Mouse (Mus musculus): Measurements from ENCODE around the gene Il21. TPM values are rescaled to one million over a fixed set of nuclear protein-coding genes. Genes with fewer than 3 reads are reported as not detected.

Gene Il21
- total RNA-seq, 2 experiments from 2014 or later = not detected

- intact Hi-C loops (cut with DNase I) = loop anchor here (10.0 kb wide), 2 partner anchors 227 to 337 kb away; partner anchors contain the start of gene 4932438A13Rik
- DNase-seq = no peak
These were observed 31.1 kb downstream of the Il21 start for GRCm38 (mm10) chr3:37201122-37201916.

- DNase-seq = no peak
- intact Hi-C loops (cut with DNase I) = loop anchor here (5.0 kb wide), 1 partner anchor 561 kb away; no protein-coding TSS in a partner anchor
These were observed 34.1 kb downstream of the Il21 start for GRCm38 (mm10) chr3:37198302-37198701.

- no peak for DNase-seq
- intact Hi-C loops (cut with DNase I) = no loop called here
These were observed 40.5 kb downstream of the Il21 start for GRCm38 (mm10) chr3:37191953-37192352.

- intact Hi-C loops (cut with DNase I) = no loop called here
- DNase-seq = no peak
These were observed 46.9 kb downstream of the Il21 start for GRCm38 (mm10) chr3:37185534-37185933.

- intact Hi-C loops (cut with DNase I) = no loop called here
- peak; percentile 13 to 28 for DNase-seq
These were observed 49.8 kb downstream of the Il21 start for GRCm38 (mm10) chr3:37182415-37183269.

GRCm38 (mm10) chr3:37181041-37181440 lies 51.4 kb downstream of the Il21 start:
- no peak for DNase-seq
- intact Hi-C loops (cut with DNase I) = no loop called here

- DNase-seq = no peak
- intact Hi-C loops (cut with DNase I) = no loop called here
These were observed 52.2 kb downstream of the Il21 start for GRCm38 (mm10) chr3:37180039-37180743.

GRCm38 (mm10) chr3:37179472-37179871 lies 53.0 kb downstream of the Il21 start:
- intact Hi-C loops (cut with DNase I) = no loop called here
- no peak for DNase-seq

- DNase-seq = no peak
These were observed 57.5 kb downstream of the Il21 start for GRCm38 (mm10) chr3:37174711-37175572.

GRCm38 (mm10) chr3:37173285-37173684 lies 59.2 kb downstream of the Il21 start:
- intact Hi-C loops (cut with DNase I) = no loop called here
- no peak for DNase-seq

More at GRCm38 (mm10) chr3:37174711-37175572, 57.5 kb downstream of the Il21 start:
- intact Hi-C loops (cut with DNase I) = no loop called here

Small RNA genes lying within 50 kb of the gene (microRNA-seq; reads per million reads assigned to microRNA genes)
- 0 reads per million in 2 experiments for gene Gm24169

Other genes starting within 250 kb of the Il21 start
- not detected for gene Adad1, start 169.1 kb downstream of the Il21 start, total RNA-seq (2021)
- gene Il2, start 106.7 kb downstream of the Il21 start, total RNA-seq (2021) = not detected
- 1 to 10 TPM; 1.2 to 1.5 TPM for gene Bbs12, start 79.9 kb upstream of the Il21 start, total RNA-seq (2021)
- gene Cetn4, start 80.1 kb upstream of the Il21 start, total RNA-seq (2021) = under 1 TPM; 0.76 to 0.79 TPM
- gene Fgf2, start 115.7 kb upstream of the Il21 start, total RNA-seq (2021) = 1 to 10 TPM; 3.2 to 6.6 TPM
- 10 to 100 TPM; 15.6 to 18.3 TPM for gene Spata5, start 187.3 kb upstream of the Il21 start, total RNA-seq (2021)
- 10 to 100 TPM; 27.2 to 30.8 TPM for gene Nudt6, start 187.6 kb upstream of the Il21 start, total RNA-seq (2021)

Measured in heart, postnatal 14 days (tissue).